Mouse (Mus musculus) ovary, postnatal 14 days (tissue): Measurements from ENCODE around the gene Plekha6.

Experiments used
- DNase-seq: peaks from one replicate; pipeline ENCODE4 v3.0.0; 2022; ENCODE audit warnings: low spot score

Gene Plekha6

GRCm38 (mm10) chr1:133276983-133277382, 113.0 kb downstream of the Plekha6 start:
- DNase-seq, result no peak

- DNase-seq, result no peak
Observed at GRCm38 (mm10) chr1:133278539-133278938, 114.5 kb downstream of the Plekha6 start.

- no peak for DNase-seq
Observed at GRCm38 (mm10) chr1:133278946-133279631, 115.1 kb downstream of the Plekha6 start.

- DNase-seq, result no peak
Observed at GRCm38 (mm10) chr1:133279632-133280093, 115.7 kb downstream of the Plekha6 start.

GRCm38 (mm10) chr1:133280537-133280936, 116.5 kb downstream of the Plekha6 start:
- no peak for DNase-seq

- DNase-seq, result no peak
Observed at GRCm38 (mm10) chr1:133285907-133286306, 121.9 kb downstream of the Plekha6 start.

- no peak for DNase-seq
Observed at GRCm38 (mm10) chr1:133287051-133287450, 123.0 kb downstream of the Plekha6 start.

GRCm38 (mm10) chr1:133287880-133288279, 123.9 kb downstream of the Plekha6 start:
- DNase-seq, result no peak

- no peak for DNase-seq
Observed at GRCm38 (mm10) chr1:133291888-133292287, 127.9 kb downstream of the Plekha6 start.

GRCm38 (mm10) chr1:133292608-133293007, 128.6 kb downstream of the Plekha6 start:
- DNase-seq, result no peak

- peak; percentile 49 for DNase-seq
Observed at GRCm38 (mm10) chr1:133296376-133296775, 132.4 kb downstream of the Plekha6 start.

- no peak for DNase-seq
Observed at GRCm38 (mm10) chr1:133298816-133299215, 134.8 kb downstream of the Plekha6 start.

- DNase-seq, result peak; percentile 27
Observed at GRCm38 (mm10) chr1:133302540-133302939, 138.5 kb downstream of the Plekha6 start.

- peak; percentile 84 for DNase-seq
Observed at GRCm38 (mm10) chr1:133306842-133307241, 142.8 kb downstream of the Plekha6 start.

GRCm38 (mm10) chr1:133307318-133307717, 143.3 kb downstream of the Plekha6 start:
- no peak for DNase-seq

GRCm38 (mm10) chr1:133309652-133310267, 145.8 kb downstream of the Plekha6 start, which contains the start of gene Golt1a:
Gene Golt1a (plus strand): TSS chr1:133309800.
- no peak for DNase-seq

GRCm38 (mm10) chr1:133311240-133311639, 147.2 kb downstream of the Plekha6 start:
- no peak for DNase-seq

GRCm38 (mm10) chr1:133311946-133312345, 147.9 kb downstream of the Plekha6 start:
- DNase-seq, result no peak

GRCm38 (mm10) chr1:133314364-133314763, 150.4 kb downstream of the Plekha6 start:
- peak; percentile 55 for DNase-seq

GRCm38 (mm10) chr1:133315775-133316174, 151.8 kb downstream of the Plekha6 start:
- DNase-seq, result no peak

GRCm38 (mm10) chr1:133316577-133316976, 152.6 kb downstream of the Plekha6 start:
- no peak for DNase-seq

GRCm38 (mm10) chr1:133317149-133317548, 153.1 kb downstream of the Plekha6 start:
- DNase-seq, result no peak

- DNase-seq, result no peak
Observed at GRCm38 (mm10) chr1:133321267-133321925, 157.4 kb downstream of the Plekha6 start, which contains the start of gene Kiss1. Gene Kiss1 (plus strand): TSS chr1:133321875.
